27 mouse cellular contexts compared by ENCODE assay signal in the genomic region with DNA sequence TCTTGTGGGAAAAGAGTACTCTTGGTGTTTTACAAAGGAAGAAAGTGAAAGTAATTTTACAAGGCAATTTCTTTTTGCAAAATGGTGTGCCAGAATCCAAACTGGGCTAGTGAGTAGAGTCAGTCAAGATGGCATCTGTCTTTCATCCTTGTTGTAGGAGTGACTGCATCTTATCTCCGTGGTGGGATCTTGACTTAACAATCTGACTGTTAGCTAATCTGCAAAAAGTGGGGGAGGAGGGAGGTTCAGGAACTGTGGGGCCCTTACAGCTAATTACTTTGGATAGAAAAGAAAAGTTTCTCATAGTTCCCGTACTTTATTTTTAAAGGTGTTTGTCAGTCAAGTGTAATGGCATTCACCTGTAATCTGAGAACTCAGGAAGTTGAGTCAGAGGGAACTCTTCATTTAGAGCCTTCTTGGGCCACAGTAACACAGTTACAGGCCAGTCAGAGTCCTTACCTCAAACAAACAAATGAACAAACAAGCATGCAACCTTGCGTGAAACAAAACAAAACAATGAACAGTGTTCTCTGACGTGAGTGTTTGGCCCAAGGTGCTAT. TPM values are rescaled to one million over a fixed set of nuclear protein-coding genes. Genes with fewer than 3 reads are reported as not detected.
DNase-seq lines count a peak whose midpoint lies in the region; ATAC-seq and TF ChIP-seq lines count a peak whose summit lies in the region.
"Had no signal": no experiment of that assay in that cellular context is flagged by ENCODE, and none has a peak within 500 bp of the region (broad histone marks: within the 10 kb centered on the region; RNA-seq: fewer than 3 reads in every experiment).

No protein-coding gene starts in this region.

- no peaks in the 10 kb centered on the region for H3K9me3 ChIP-seq in liver, embryonic 11.5 days (ENCODE audit: control insufficient read depth, low read length)
- no peaks in the 10 kb centered on the region for H3K9me3 ChIP-seq in liver, postnatal 0 days (ENCODE audit: low read length)
- H3K9me3 ChIP-seq: hindbrain, embryonic 15.5 days; limb, embryonic 10.5 days; liver, embryonic 15.5 days; midbrain, embryonic 10.5 days; neural tube, embryonic 13.5 days; stomach, embryonic 15.5 days had no signal

- peak; percentile 9 for DNase-seq in heart, adult 11 months
- DNase-seq in heart, postnatal 4 days = no peak
- DNase-seq in liver, embryonic 11.5 days (ENCODE audit: low spot score) = no peak
- DNase-seq in liver (no peak), R1 (ENCODE audit: low read depth, low spot score) (peak; percentile 74)
- no peak for DNase-seq in liver, postnatal 0 days
- DNase-seq in ovary, postnatal 36 days (ENCODE audit: low spot score) = no peak
- DNase-seq in thymus, postnatal 10 days (ENCODE audit: low spot score in 2 of 2) = no peak
- DNase-seq: adrenal gland, postnatal 10 days; cerebellum, adult 18-20 months; kidney, adult 18-20 months; kidney, postnatal 25 days; lung, postnatal 10 days; right cerebral cortex, postnatal 14 days; thymus, postnatal 14 days had no signal

- 53% methylated on average over 4 of the region's 4 CpGs for whole genome bisulfite sequencing in liver, embryonic 11.5 days
- 57% methylated on average over 4 of the region's 4 CpGs for WGBS in liver, postnatal 0 days (ENCODE audit: insufficient replicate concordance)

- H3K9ac ChIP-seq in liver, embryonic 11.5 days (ENCODE audit: low read depth, low read length) = no peak overlapping the region
- H3K9ac ChIP-seq in liver, postnatal 0 days (replicated peaks) = no peak overlapping the region
- H3K9ac ChIP-seq: hindbrain, embryonic 15.5 days; liver, embryonic 15.5 days; neural tube, embryonic 13.5 days; stomach, embryonic 15.5 days had no signal

- ATAC-seq in liver, embryonic 11.5 days (replicated peaks; ENCODE audit: low FRiP score) = no peak
- no peak for ATAC-seq in liver, postnatal 0 days
- ATAC-seq: forebrain, embryonic 16.5 days had no signal

- H3K4me2 ChIP-seq in liver, embryonic 11.5 days = peak overlapping the region; percentile 24; the same call in 1 of the 2 replicates
- peak overlapping the region; percentile 16; the same call in 1 of the 2 replicates for H3K4me2 ChIP-seq in liver, postnatal 0 days (ENCODE audit: low read depth, low read length)
- H3K4me2 ChIP-seq: hindbrain, embryonic 15.5 days; liver, embryonic 15.5 days; neural tube, embryonic 13.5 days; stomach, embryonic 15.5 days had no signal

- TF ChIP-seq EP300 in liver, postnatal 0 days (IDR thresholded peaks at IDR 0.05; ENCODE audit: low read depth) = no peak

- TF ChIP-seq CTCF in liver, postnatal 0 days (IDR thresholded peaks at IDR 0.05; ENCODE audit: low read depth) = no peak

- no peak overlapping the region for H3K4me3 ChIP-seq in liver, embryonic 11.5 days (ENCODE audit: low read depth, low read length)
- H3K4me3 ChIP-seq in liver, postnatal 0 days (ENCODE audit: low read depth, low read length) = no peak overlapping the region
- H3K4me3 ChIP-seq: hindbrain, embryonic 15.5 days; left cerebral cortex, adult 2 months; limb, embryonic 10.5 days; liver, embryonic 15.5 days; midbrain, embryonic 10.5 days; neural tube, embryonic 13.5 days; stomach, embryonic 15.5 days had no signal

- H3K27me3 ChIP-seq in liver, embryonic 11.5 days (replicated peaks; ENCODE audit: control insufficient read depth, insufficient read depth, low read length) = no peaks in the 10 kb centered on the region
- no peaks in the 10 kb centered on the region for H3K27me3 ChIP-seq in liver, postnatal 0 days (ENCODE audit: insufficient read depth, low read length)
- H3K27me3 ChIP-seq: hindbrain, embryonic 15.5 days; liver, embryonic 15.5 days; neural tube, embryonic 13.5 days; stomach, embryonic 15.5 days had no signal

- no peak overlapping the region for H3K27ac ChIP-seq in liver, embryonic 11.5 days (ENCODE audit: low read depth, low read length)
- H3K27ac ChIP-seq in liver, postnatal 0 days (ENCODE audit: low read depth) = no peak overlapping the region
- H3K27ac ChIP-seq: hindbrain, embryonic 15.5 days; left cerebral cortex, adult 2 months; limb, embryonic 10.5 days; liver, embryonic 15.5 days; midbrain, embryonic 10.5 days; neural tube, embryonic 13.5 days; stomach, embryonic 15.5 days had no signal

- no peaks in the 10 kb centered on the region for H3K36me3 ChIP-seq in liver, embryonic 11.5 days (ENCODE audit: control insufficient read depth, insufficient read depth, low read length)
- H3K36me3 ChIP-seq in liver, postnatal 0 days (replicated peaks; ENCODE audit: insufficient read depth, low read length) = no peaks in the 10 kb centered on the region
- H3K36me3 ChIP-seq: hindbrain, embryonic 15.5 days; limb, embryonic 10.5 days; midbrain, embryonic 10.5 days; stomach, embryonic 15.5 days had no signal

- peaks cover 41% of the 10 kb centered on the region for H3K4me1 ChIP-seq in liver, embryonic 11.5 days (replicated peaks; ENCODE audit: control insufficient read depth, insufficient read depth, low read length)
- peaks cover 43% of the 10 kb centered on the region for H3K4me1 ChIP-seq in liver, postnatal 0 days (ENCODE audit: insufficient read depth)

RNA-seq across cellular contexts. Expression of gene Kat2b, which starts 15.4 kb away (rescaled TPM):
- 10 to 100 TPM; 79.5 to 84.6 TPM for total RNA-seq in heart, postnatal 4 days (2021)
- polyA plus RNA-seq in liver, embryonic 11.5 days (2014; fragmentation: Nextera tagmentation; extraction: Ambion mirVana) = 7.3 and 8.7 TPM in 2 replicates
- 5.5 and 6.2 TPM in 2 replicates for polyA plus RNA-seq in liver, postnatal 0 days (2015; fragmentation: Nextera tagmentation; extraction: Ambion mirVana)

RNA-seq across cellular contexts. Expression of gene Pp2d1, which starts 42.9 kb away (rescaled TPM):
- total RNA-seq in heart, postnatal 4 days (2021) = not detected
- 0.12 and 0.38 TPM in 2 replicates for polyA plus RNA-seq in liver, embryonic 11.5 days (2014; fragmentation: Nextera tagmentation; extraction: Ambion mirVana)
- polyA plus RNA-seq in liver, postnatal 0 days (2015; fragmentation: Nextera tagmentation; extraction: Ambion mirVana) = not detected in 2 replicates
- total RNA-seq: adrenal gland, postnatal 10 days; gastrocnemius, adult 18-20 months; heart, adult 8-10 months; left cerebral cortex, adult 2 months; monocyte, adult 5-6 weeks had no signal
- polyA plus RNA-seq: spleen, adult 2 months had no signal

Comparison
In these comparisons a context has a peak if more than half of its experiments do, and no peak if none do; other contexts are left out.
1. DNase-seq: peak in heart, adult 11 months (single experiment) and R1 (single experiment); none in heart, postnatal 4 days (single experiment), liver, embryonic 11.5 days (single experiment), liver (single experiment), liver, postnatal 0 days (single experiment), ovary, postnatal 36 days (single experiment) and thymus, postnatal 10 days (0 of 2).